Mouse (Mus musculus) C2C12 (cell line): ENCODE results near the gene Fam169b.
A peak's percentile ranks its signal among the peaks of the same experiment; 100 is the strongest.

ENCODE experiments used
- CTCF ChIP-seq: IDR thresholded peaks from one replicate; pipeline ENCODE4 v1.5.1; 2011; ENCODE audit not compliant: control insufficient read depth, insufficient read depth, insufficient read length
- USF1 ChIP-seq: IDR thresholded peaks from one replicate; pipeline ENCODE4 v1.6.1; 2011; ENCODE audit warnings: low read depth, mild to moderate bottlenecking, control low read depth, moderate library complexity

DNA sequence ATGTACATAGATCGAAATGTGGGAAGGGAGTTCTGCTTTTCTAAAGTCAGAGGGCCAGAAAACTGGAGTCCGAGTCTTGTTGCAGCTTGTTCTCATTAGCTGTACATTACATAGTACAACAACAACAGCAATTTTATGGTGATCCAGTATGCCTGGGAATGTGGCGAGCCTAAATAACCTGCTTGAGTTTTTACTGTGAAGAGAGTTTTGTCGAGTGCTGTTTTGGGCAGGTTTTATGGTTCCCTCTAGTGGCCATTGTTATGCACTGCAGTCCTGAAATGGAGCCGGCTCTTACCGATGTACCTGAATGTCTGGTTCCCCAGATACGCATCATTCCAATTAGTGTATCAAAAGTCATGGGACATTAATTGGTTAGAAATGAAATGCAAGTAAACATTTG lies 83.8 kb downstream of the Fam169b start:
- TF ChIP-seq CTCF = peak; percentile 51
- TF ChIP-seq USF1 = no peak
